Mouse (Mus musculus): Measurements from ENCODE around the gene Cdc6. TPM values are rescaled to one million over a fixed set of nuclear protein-coding genes. Genes with fewer than 3 reads are reported as not detected.

Gene Cdc6
- polyA plus RNA-seq, 1 experiment from 2014 or later, result 12.3 TPM

DNA sequence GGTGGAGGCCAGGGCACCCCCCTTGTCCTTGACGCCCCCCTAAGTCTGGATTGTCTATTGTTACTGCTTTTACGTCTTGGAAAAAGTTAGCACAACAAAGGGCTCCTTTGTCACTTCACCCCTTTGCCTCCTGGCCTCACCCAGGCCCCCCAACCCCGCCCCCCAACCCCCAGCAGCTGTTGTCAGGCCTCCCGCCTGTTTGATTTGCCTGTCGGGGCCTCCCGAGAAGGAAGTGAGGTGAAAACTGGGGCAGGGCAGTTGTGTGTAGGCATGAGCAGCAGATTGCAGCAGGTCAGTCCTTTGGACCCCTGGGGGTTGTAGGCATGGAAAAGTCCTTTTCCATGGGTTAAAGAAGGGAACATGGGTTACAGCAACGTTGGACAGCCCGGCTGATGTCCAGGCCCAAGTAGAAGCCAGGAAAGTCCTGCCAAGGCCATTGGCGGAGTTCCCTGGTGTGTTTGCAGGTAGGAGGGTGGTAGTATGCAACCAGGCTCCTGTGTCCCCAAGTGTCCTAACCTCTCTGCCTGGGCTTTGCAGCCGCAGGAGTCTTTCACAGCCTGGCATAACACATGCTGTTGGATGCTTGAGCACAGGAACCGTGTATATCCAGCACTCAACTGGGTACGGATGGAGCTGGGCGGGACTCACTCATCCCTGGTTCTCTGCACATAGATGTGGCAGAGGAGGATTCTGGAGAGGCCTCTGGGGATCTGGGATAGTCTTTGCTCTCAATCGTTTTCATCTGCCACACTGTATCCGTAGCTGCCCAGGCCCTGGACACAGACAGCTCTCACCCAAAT, 57.2 kb downstream of the Cdc6 start:
- 28% methylated on average over 15 of the region's 15 CpGs for WGBS
- H3K27ac ChIP-seq, result peak overlapping the region; percentile 88
- no peak for DNase-seq (ENCODE audit: low spot score)
- peak overlapping the region; percentile 80 for H3K4me3 ChIP-seq (replicated peaks; ENCODE audit: low read depth, low read length)
- H3K9me3 ChIP-seq (replicated peaks; ENCODE audit: low read length), result no peaks in the 10 kb centered on the region
- H3K4me1 ChIP-seq (replicated peaks; ENCODE audit: insufficient read depth, low read length), result peaks cover 68% of the 10 kb centered on the region
- no peak for ATAC-seq (replicated peaks; ENCODE audit: low FRiP score, low read depth)
- peak overlapping the region; percentile 100 for H3K4me2 ChIP-seq (ENCODE audit: low read length)
- H3K27me3 ChIP-seq (ENCODE audit: insufficient read depth, low read length), result no peaks in the 10 kb centered on the region
- H3K9ac ChIP-seq (ENCODE audit: low read depth, low read length), result peak overlapping the region; percentile 77; the same call in 1 of the 2 replicates
- TF ChIP-seq CTCF (IDR thresholded peaks at IDR 0.05; ENCODE audit: low read depth), result no peak
- peaks cover 18% of the 10 kb centered on the region; the same call in 1 of the 2 replicates for H3K36me3 ChIP-seq (ENCODE audit: insufficient read depth, low read length)

DNA sequence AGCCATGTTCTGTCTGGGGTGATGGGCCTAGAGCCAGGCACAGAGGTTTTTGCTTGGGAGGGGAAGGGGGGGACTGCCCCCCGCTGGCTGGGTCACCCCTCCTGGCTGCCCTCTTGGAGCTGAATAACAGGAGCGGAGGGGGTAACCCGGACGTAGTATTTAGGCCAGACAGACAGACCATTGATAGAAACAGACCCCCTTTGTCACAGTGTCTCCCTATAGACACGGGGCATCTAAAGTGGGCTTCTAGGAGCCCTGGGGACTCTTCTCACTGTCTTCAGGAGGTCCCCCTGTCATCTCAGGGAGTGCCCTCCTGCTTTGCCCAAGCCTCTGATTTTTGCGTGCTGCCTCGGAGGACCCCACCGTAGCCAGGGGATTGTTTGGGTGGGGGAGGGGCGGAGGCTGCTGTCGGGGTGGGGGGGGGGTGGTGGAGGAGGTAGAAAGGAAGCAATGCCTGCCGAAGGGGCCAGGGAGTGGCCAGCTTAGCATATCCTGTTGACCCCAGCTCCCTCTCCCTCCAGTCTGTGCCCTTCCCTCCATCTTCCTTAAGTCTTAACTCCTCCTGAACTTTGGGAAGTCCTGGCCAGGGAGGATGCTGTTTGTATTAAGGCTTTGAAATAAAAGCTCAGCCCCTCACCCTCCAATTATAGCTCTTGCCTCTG, 57.9 kb downstream of the Cdc6 start:
- no peak overlapping the region for H3K4me3 ChIP-seq (replicated peaks; ENCODE audit: low read depth, low read length)
- no peak for TF ChIP-seq CTCF (IDR thresholded peaks at IDR 0.05; ENCODE audit: low read depth)
- H3K36me3 ChIP-seq (ENCODE audit: insufficient read depth, low read length), result peaks cover 23% of the 10 kb centered on the region
- WGBS, result 14% methylated on average over 11 of the region's 11 CpGs
- DNase-seq (ENCODE audit: low spot score) (no peak), ATAC-seq (replicated peaks; ENCODE audit: low FRiP score, low read depth) (no peak)
- H3K4me1 ChIP-seq (replicated peaks; ENCODE audit: insufficient read depth, low read length), result peaks cover 73% of the 10 kb centered on the region
- H3K27me3 ChIP-seq (ENCODE audit: insufficient read depth, low read length), result no peaks in the 10 kb centered on the region
- peak overlapping the region; percentile 100 for H3K4me2 ChIP-seq (ENCODE audit: low read length)
- H3K9me3 ChIP-seq (replicated peaks; ENCODE audit: low read length), result no peaks in the 10 kb centered on the region
- H3K9ac ChIP-seq (ENCODE audit: low read depth, low read length), result peak overlapping the region; percentile 77; the same call in 1 of the 2 replicates
- peak overlapping the region; percentile 88 for H3K27ac ChIP-seq

DNA sequence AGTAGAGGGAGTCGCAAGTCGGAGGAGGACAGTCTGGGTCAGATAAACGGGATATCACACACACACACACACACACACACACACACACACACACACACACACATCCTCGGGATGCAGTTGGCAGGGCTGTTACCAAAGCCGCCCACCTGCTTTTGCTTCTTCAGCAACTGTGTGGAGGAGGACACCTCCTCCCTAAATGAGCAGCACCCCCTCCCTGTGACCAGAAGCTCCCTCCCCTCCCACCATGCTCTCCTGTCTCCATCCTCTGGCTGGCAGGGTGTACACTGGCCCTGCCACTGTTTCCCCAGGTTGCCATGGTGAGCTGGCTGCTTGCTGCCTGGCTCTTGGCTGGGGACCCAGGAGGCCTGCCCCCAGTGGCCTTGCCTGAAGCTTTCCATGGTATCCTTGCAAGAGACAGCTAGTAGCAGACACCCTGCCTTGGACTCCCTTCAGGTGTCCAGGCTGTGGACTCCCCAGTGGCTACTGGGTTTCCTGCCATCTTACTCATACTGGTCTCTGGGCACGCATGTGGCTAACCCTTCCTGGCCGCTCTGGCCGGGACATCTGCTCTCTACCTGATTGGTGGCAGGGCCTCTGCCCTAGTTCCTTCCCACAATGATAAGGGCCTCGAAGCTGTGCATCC, 59.0 kb downstream of the Cdc6 start:
- DNase-seq (ENCODE audit: low spot score), result peak; percentile 79
- Histone ChIP-seq H3K9ac (ENCODE audit: low read depth, low read length) (no peak overlapping the region), H3K4me3 (replicated peaks; ENCODE audit: low read depth, low read length) (no peak overlapping the region), H3K9me3 (replicated peaks; ENCODE audit: low read length) (no peaks in the 10 kb centered on the region), H3K4me2 (ENCODE audit: low read length) (no peak overlapping the region; the same call in 1 of the 2 replicates), H3K27me3 (ENCODE audit: insufficient read depth, low read length) (no peaks in the 10 kb centered on the region), H3K27ac (no peak overlapping the region), H3K36me3 (ENCODE audit: insufficient read depth, low read length) (peaks cover 34% of the 10 kb centered on the region), H3K4me1 (replicated peaks; ENCODE audit: insufficient read depth, low read length) (peaks cover 66% of the 10 kb centered on the region)
- peak; percentile 53 for TF ChIP-seq CTCF (IDR thresholded peaks at IDR 0.05; ENCODE audit: low read depth)
- ATAC-seq (replicated peaks; ENCODE audit: low FRiP score, low read depth), result no peak; the same call in 1 of the 2 replicates
- WGBS, result 44% methylated on average over 9 of the region's 9 CpGs

DNA sequence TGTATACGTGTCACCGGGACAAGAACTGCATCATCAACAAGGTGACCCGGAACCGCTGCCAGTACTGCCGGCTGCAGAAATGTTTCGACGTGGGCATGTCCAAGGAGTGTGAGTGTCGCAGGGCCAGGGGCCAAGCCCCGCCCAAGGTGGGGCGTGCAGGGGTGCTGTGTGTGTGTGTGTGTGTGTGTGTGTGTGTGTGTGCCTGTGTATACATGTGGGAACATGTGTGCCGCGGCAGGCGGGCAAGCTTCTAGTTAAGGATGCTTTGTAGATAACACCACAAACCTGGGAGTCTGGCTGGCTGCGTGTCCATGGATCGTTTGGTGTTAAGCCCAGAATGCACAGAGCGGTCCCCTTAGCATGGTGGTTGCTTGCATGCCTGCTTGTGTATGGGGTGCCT, 60.5 kb downstream of the Cdc6 start:
- peaks cover 56% of the 10 kb centered on the region for H3K4me1 ChIP-seq (replicated peaks; ENCODE audit: insufficient read depth, low read length)
- WGBS, result 68% methylated on average over 16 of the region's 16 CpGs
- DNase-seq (ENCODE audit: low spot score) (no peak), ATAC-seq (replicated peaks; ENCODE audit: low FRiP score, low read depth) (no peak)
- no peak overlapping the region for H3K4me3 ChIP-seq (replicated peaks; ENCODE audit: low read depth, low read length)
- H3K27ac ChIP-seq, result no peak overlapping the region
- no peak for TF ChIP-seq CTCF (IDR thresholded peaks at IDR 0.05; ENCODE audit: low read depth)
- H3K9me3 ChIP-seq (replicated peaks; ENCODE audit: low read length), result no peaks in the 10 kb centered on the region
- peaks cover 43% of the 10 kb centered on the region for H3K36me3 ChIP-seq (ENCODE audit: insufficient read depth, low read length)
- H3K9ac ChIP-seq (ENCODE audit: low read depth, low read length), result no peak overlapping the region
- H3K4me2 ChIP-seq (ENCODE audit: low read length), result no peak overlapping the region
- no peaks in the 10 kb centered on the region for H3K27me3 ChIP-seq (ENCODE audit: insufficient read depth, low read length)

DNA sequence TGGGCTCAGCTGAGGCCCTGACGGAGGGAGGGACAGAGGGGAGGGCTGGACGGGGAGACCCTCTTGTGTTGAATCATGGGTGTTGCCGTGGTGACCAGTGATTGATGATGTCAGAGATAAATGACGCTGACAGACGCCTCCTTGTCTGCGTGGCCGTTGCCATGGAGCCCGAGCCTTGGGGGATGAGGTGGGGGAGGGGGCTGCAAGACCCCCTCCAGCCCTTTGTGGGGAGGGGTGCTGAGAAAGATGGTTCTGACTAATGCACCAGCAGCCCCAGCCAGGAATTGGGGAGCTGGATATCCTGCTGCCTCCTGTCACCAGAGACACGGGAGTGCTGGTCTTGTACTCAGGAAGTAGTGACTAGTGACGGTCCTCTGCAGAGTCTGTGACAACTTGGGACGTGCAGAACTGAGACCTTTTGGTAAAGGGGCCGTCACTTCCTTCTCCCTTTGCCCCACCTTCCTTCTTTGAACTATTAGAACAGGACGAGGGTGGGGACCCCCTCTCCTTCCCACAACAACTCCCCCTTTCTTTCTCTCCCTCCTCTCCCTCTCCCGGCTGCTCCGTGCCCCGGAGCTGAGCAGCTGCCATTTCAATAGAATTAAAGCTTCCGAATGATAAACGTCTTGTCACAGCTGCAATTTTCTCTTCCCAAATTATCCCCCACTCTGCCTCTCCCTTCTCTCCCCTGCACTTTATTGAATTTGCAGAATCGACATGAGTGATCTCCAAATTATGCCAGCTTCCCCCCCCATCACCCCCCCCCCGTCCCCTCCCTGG, 61.3 kb downstream of the Cdc6 start:
- no peak overlapping the region for H3K4me2 ChIP-seq (ENCODE audit: low read length)
- H3K4me3 ChIP-seq (replicated peaks; ENCODE audit: low read depth, low read length), result no peak overlapping the region
- ATAC-seq (replicated peaks; ENCODE audit: low FRiP score, low read depth) (no peak), DNase-seq (ENCODE audit: low spot score) (no peak)
- no peaks in the 10 kb centered on the region for H3K9me3 ChIP-seq (replicated peaks; ENCODE audit: low read length)
- H3K4me1 ChIP-seq (replicated peaks; ENCODE audit: insufficient read depth, low read length), result peaks cover 51% of the 10 kb centered on the region
- H3K36me3 ChIP-seq (ENCODE audit: insufficient read depth, low read length), result peaks cover 51% of the 10 kb centered on the region
- no peaks in the 10 kb centered on the region for H3K27me3 ChIP-seq (ENCODE audit: insufficient read depth, low read length)
- 0 out of 2 replicates have a peak overlapping the region, but pooled peaks have one; percentile 15 for H3K27ac ChIP-seq
- no peak for TF ChIP-seq CTCF (IDR thresholded peaks at IDR 0.05; ENCODE audit: low read depth)
- 13% methylated on average over 20 of the region's 20 CpGs for WGBS
- H3K9ac ChIP-seq (ENCODE audit: low read depth, low read length), result no peak overlapping the region
